Mouse (Mus musculus) neural tube, embryonic 13.5 days (tissue): Measurements from ENCODE around the gene Gm44511. TPM values are rescaled to one million over a fixed set of nuclear protein-coding genes. Genes with fewer than 3 reads are reported as not detected.
"Not testable (repeated sequence)": the region's sequence is repeated elsewhere in the genome, so short reads cannot be mapped to it uniquely, and the experiment has no call there.

ENCODE experiments used
- ATAC-seq: fragments of 200-750 bp; cut with Nextera tagmentation; 2 replicates; pipeline ENCODE4 v1.8.0; 2017; ENCODE audit warnings: low read depth, mild to moderate bottlenecking, moderate TSS enrichment, moderate library complexity
- H3K27ac ChIP-seq: fragments of 300-500 bp; sonication (generic); replicated peaks from 2 replicates; pipeline ENCODE4 v1.5.1; 2015; ENCODE audit warnings: moderate library complexity, mild to moderate bottlenecking, inconsistent platforms
- H3K27me3 ChIP-seq: fragments of 300-500 bp; sonication (generic); 2 replicates; pipeline ENCODE4 v1.6.1; 2015; ENCODE audit warnings: mild to moderate bottlenecking, inconsistent platforms
- H3K36me3 ChIP-seq: fragments of 300-500 bp; sonication (generic); 2 replicates; pipeline ENCODE4 v1.6.1; 2015; ENCODE audit warnings: mild to moderate bottlenecking, inconsistent platforms
- H3K4me1 ChIP-seq: fragments of 300-500 bp; sonication (generic); replicated peaks from 2 replicates; pipeline ENCODE4 v1.6.1; 2015; ENCODE audit warnings: inconsistent platforms
- H3K4me2 ChIP-seq: fragments of 300-500 bp; sonication (generic); 2 replicates; pipeline ENCODE4 v1.6.1; 2015; ENCODE audit warnings: inconsistent platforms, mild to moderate bottlenecking, moderate library complexity
- H3K4me3 ChIP-seq: fragments of 300-500 bp; sonication (generic); 2 replicates; pipeline ENCODE4 v1.5.1; 2015; ENCODE audit warnings: mild to moderate bottlenecking, inconsistent platforms
- H3K9ac ChIP-seq: fragments of 300-500 bp; sonication (generic); 2 replicates; pipeline ENCODE4 v1.6.1; 2015; ENCODE audit warnings: moderate library complexity, mild to moderate bottlenecking, inconsistent platforms
- H3K9me3 ChIP-seq: fragments of 300-500 bp; sonication (generic); 2 replicates; pipeline ENCODE4 v1.6.1; 2016; ENCODE audit warnings: inconsistent platforms
- WGBS: fragments of 180-500 bp; shearing (Covaris S2); methylation state at CpG from one replicate; pipeline ENCODE4 v1.1.7; 2015; 5-methylcytosine and 5-hydroxymethylcytosine counted together
- polyA plus RNA-seq: library from polyadenylated mRNA; unstranded; fragments of >200 nt; fragmentation: Nextera tagmentation; extraction: Ambion mirVana; gene quantifications from 2 replicates; pipeline ENCODE4 v1.2.1, GENCODE M21; 2015

Gene Gm44511
- polyA plus RNA-seq, 1 experiment from 2014 or later, result not detected

DNA sequence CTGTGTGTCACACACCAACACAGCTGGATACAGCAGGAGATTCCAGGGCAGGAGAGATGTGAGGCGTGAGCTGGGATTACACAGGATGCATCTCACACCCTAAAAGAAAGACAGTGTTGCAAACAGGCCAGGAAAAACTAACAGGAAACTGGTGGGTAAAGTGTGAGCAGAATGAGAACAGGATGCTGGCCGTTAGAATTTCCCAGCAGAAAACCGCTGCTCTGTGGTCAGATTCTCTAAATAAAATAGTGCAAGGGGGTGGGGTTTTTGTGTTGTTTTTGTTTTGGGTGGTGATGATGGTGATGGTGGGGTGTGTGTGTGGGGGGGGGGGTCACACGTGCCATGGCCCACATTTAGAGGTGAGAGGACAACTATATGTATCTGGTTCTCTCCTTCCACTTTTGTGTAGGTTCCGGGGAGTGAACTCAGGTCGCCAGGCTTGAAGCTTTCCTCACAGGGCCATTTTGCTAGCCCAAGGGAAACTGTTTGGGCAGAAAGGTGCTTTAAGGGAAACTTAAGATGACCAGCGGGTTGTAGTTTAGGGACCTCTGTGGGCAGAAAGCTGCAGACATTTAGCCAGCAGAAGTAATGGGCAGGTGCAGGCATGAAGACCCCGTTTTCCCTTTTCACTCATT, 29.7 kb downstream of the Gm44511 start:
- H3K27me3 ChIP-seq, result no peaks in the 10 kb centered on the region
- no peak overlapping the region for H3K4me2 ChIP-seq
- H3K27ac ChIP-seq, result no peak overlapping the region
- no peaks in the 10 kb centered on the region for H3K9me3 ChIP-seq
- 79% methylated on average over 8 of the region's 8 CpGs for WGBS
- H3K4me1 ChIP-seq, result peaks cover 14% of the 10 kb centered on the region
- no peak overlapping the region for H3K4me3 ChIP-seq
- ATAC-seq, result no peak
- H3K36me3 ChIP-seq, result no peaks in the 10 kb centered on the region
- H3K9ac ChIP-seq, result no peak overlapping the region

DNA sequence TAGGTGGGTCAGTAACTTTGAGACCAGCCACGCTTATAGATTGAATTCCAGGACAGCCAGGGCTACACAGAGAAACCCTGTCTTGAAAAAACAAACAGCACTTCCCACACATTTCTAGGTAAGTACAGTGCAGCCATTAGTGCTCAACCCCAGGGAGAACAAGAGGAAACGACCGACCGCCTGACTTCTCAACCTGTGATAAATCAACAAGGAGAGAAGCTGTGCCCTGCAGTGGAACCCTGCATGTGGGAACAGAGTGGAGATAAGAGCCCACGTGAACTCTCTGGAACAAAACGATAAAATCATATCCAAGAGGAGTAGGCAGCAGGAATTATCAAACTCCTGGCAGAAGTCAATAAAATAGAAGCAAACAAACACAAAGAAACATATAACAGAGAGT, 32.4 kb downstream of the Gm44511 start:
- no peak overlapping the region for H3K4me2 ChIP-seq
- no peaks in the 10 kb centered on the region for H3K36me3 ChIP-seq
- H3K4me1 ChIP-seq, result peaks cover 11% of the 10 kb centered on the region
- H3K9me3 ChIP-seq, result no peaks in the 10 kb centered on the region
- no peak overlapping the region for H3K4me3 ChIP-seq
- no peak for ATAC-seq
- no peak overlapping the region for H3K27ac ChIP-seq
- no peaks in the 10 kb centered on the region for H3K27me3 ChIP-seq
- H3K9ac ChIP-seq, result no peak overlapping the region
- WGBS, result 55% methylated on average over 6 of the region's 6 CpGs

DNA sequence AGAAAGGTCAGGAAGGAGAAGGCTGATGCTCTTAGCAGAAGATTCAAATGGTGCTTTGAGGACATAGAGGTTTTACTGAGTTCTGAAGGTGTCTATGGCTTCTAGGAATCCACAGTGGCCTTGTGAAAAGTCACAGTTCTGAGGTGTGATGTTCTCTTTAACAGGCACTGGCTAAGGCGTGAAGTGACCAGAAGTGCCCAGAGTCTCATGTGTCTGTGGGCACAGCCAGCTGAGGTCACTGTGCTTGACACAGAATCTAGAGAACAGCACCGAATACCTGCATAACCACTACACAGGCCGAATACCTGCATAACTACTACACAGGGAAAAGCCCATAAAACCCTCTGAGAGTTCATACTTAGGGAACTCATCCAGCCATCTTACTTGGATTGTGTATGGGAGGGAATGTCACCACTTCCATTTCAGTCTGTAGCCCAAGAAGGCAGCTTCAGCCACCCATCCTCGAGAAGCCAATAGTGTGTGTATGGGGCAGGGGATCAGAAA, 35.6 kb downstream of the Gm44511 start:
- H3K4me2 ChIP-seq, H3K36me3 ChIP-seq, H3K9ac ChIP-seq, H3K9me3 ChIP-seq, H3K4me1 ChIP-seq, H3K4me3 ChIP-seq, H3K27me3 ChIP-seq, H3K27ac ChIP-seq, ATAC-seq: not testable (repeated sequence)
- 87% methylated on average over 4 of the region's 4 CpGs for WGBS

DNA sequence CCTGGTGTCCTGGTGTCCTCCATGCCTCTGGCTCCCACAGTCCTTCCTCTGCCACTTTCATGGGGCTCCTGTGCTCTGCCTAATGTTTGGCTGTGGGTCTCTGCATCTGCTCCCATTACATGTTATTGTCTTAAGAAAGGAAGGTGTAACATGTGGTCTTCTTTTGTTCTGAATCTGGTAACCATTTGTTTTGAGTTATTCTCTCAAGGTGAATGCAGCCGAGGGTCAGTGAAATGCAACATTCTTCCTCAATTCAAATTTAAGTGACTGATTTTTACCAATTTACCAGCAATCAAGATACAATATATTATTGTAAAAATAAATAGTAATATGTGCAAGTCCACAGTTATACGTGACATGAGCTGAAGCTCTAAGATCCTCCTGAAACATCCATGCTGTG, 37.0 kb downstream of the Gm44511 start, which contains the start of gene Klrb1c:
Gene Klrb1c, minus strand, starts transcription at position 101 of the 400 bp plus-strand sequence.
- H3K4me3 ChIP-seq, result no peak within 1 kb of the TSS
- H3K27ac ChIP-seq, result no peak within 1 kb of the TSS
- WGBS, result 89% methylated on average over 2 of the region's 2 CpGs
- no peak within 1 kb of the TSS for H3K4me2 ChIP-seq
- ATAC-seq, result no peak
- H3K4me1 ChIP-seq, result no peaks in the 10 kb centered on the region
- H3K9ac ChIP-seq, result no peak within 1 kb of the TSS
- no peaks in the 10 kb centered on the region for H3K27me3 ChIP-seq
- H3K36me3 ChIP-seq, result no peaks in the 10 kb centered on the region
- no peaks in the 10 kb centered on the region for H3K9me3 ChIP-seq

DNA sequence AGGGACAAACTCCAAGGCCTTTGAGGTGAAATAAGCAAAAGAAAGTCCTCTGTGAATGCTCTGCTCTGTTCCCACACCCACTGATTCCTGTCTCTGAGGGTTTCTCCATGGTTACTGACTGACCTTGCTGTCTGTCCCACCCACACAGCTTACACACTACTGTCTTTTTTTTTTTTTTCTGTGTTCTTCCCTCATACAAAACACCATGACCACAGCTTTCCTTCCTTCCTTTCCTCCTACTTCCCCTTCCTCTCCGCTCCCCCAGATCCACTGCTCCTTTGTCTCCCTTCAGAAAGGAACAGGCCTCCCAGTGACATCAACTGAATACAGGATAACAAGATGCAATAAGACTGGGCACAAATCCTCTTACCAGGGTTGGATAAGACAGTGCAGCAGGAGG, 37.6 kb downstream of the Gm44511 start:
- ATAC-seq, result no peak
- H3K9ac ChIP-seq, result no peak overlapping the region
- H3K4me2 ChIP-seq, result no peak overlapping the region
- no peaks in the 10 kb centered on the region for H3K27me3 ChIP-seq
- H3K27ac ChIP-seq, result no peak overlapping the region
- no peak overlapping the region for H3K4me3 ChIP-seq
- no peaks in the 10 kb centered on the region for H3K9me3 ChIP-seq
- no peaks in the 10 kb centered on the region for H3K36me3 ChIP-seq
- 73% methylated on average over 1 of the region's 1 CpGs for WGBS
- no peaks in the 10 kb centered on the region for H3K4me1 ChIP-seq

DNA sequence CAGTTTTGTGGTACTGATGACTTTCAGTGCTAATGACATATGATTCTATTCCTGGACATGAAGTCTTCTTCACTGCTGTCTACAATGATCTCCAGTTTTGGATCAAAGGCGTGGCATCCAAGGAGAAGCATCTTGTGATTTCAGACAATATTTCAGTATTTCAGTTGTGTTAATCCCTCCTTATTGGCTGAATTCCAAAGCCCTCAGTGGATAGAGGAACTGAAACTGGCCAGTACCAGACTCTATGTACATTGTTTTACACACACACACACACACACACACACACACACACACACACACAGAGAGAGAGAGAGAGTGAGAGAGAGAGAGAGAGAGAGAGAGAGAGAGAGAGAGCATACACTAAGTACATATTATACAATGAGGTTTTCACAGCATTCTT, 39.7 kb downstream of the Gm44511 start:
- H3K9ac ChIP-seq, H3K4me1 ChIP-seq, H3K4me3 ChIP-seq, H3K4me2 ChIP-seq, ATAC-seq, H3K27ac ChIP-seq, H3K27me3 ChIP-seq, H3K36me3 ChIP-seq, H3K9me3 ChIP-seq: not testable (repeated sequence)
- WGBS, result 90% methylated on average over 1 of the region's 1 CpGs

DNA sequence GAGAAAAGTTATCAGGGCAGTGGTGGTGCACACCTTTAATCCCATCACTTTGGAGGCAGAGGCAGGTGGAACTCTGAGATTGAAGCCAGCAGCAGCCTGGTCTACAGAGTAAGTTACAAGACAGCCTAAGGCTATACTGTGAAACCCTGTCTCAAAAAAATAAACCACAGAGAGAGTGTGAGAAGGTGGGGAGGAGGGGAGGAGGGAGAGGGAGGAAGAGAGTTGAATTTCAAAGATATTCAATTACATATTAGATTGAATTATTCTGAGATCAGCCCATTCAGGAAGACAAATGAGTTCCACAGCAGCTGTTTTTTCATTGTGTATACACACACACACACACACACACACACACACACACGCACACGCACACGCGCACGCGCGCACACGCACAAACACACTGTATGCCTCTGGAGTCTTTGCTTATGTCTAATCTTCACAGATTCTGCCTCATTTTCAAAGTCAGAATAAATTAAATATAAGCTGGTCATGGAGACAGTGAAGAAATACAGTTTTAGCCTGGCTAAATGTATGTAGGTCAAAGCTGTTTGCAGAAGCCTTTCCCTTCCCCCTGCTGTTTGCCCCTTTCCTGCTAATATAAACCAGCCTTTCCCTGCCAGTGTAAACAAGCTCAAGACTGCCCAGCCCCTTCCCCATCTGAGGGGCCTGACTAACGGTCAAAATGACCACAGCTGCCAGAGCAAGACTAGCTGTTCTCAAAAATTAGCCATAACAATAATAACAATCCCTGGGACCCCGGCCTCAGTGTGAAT, 56.4 kb downstream of the Gm44511 start:
- Histone ChIP-seq H3K4me2 (no peak overlapping the region), H3K27me3 (no peaks in the 10 kb centered on the region), H3K9me3 (no peaks in the 10 kb centered on the region), H3K9ac (no peak overlapping the region), H3K4me1 (0 out of 2 replicates have a peak, but pooled peaks cover 4% of the 10 kb centered on the region), H3K27ac (no peak overlapping the region), H3K36me3 (no peaks in the 10 kb centered on the region), H3K4me3 (no peak overlapping the region)
- ATAC-seq, result no peak
- 74% methylated on average over 10 of the region's 10 CpGs for WGBS

DNA sequence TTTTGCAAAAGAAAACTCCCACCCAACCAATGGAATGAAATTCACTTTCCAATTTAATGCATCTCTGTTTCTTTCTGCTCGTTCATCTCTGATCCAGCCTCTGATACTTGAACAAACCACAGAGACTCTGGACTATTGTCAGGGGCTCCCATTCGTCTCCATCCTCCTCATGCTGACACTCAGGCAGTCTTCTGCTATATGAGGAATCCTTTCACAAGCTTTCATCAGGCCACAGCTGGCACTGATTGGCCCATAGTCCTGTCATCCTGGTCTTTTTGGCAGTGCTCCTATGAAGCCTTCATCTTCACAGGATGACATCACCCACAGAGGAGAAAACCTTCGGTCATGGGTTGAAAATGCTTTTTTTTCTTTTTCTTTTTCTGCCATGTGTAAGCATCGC, 58.1 kb downstream of the Gm44511 start:
- ATAC-seq, result no peak
- no peak overlapping the region for H3K9ac ChIP-seq
- no peaks in the 10 kb centered on the region for H3K9me3 ChIP-seq
- no peak overlapping the region for H3K4me3 ChIP-seq
- H3K27ac ChIP-seq, result no peak overlapping the region
- no peaks in the 10 kb centered on the region for H3K36me3 ChIP-seq
- no peaks in the 10 kb centered on the region for H3K27me3 ChIP-seq
- no peak overlapping the region for H3K4me2 ChIP-seq
- 73% methylated on average over 4 of the region's 4 CpGs for WGBS
- H3K4me1 ChIP-seq, result 0 out of 2 replicates have a peak, but pooled peaks cover 7% of the 10 kb centered on the region

DNA sequence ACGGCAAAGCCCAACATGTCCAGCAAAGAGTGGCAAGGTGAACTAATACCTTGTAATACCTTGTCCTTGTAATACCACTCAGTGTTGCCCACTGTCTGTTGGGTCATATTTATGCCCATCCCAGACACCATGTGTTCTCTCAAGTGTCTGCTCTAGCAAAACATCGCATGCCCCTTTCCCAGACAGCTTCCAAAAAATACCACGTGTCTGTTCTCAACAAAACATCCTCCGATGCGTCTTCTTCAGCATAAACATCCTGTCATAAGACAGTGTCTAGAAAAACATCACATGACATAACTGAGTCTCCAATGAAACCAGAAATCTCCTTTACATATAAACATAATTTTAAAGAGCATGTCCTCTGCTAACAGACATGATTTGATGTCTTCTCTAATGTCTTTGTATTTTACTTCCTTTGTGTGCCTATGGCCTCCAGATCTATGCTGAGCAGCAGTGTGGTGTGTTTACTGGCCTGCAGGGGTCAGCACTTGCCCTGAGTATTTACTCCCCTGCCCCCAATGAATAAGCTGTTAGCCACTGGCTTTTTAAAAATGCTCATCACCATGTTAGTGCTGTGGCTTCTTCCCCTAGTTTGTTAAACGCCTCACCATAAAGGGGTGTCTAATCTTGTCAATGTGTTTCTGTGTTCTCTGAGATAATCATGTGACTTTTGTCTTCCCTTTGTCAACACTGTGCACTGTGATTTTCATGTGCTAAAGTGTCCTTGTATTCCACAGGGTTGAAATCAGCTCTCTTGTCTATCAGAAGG, 59.4 kb downstream of the Gm44511 start:
- H3K36me3 ChIP-seq, H3K27me3 ChIP-seq, H3K4me2 ChIP-seq, H3K4me1 ChIP-seq, H3K4me3 ChIP-seq, H3K9ac ChIP-seq, H3K9me3 ChIP-seq: not testable (repeated sequence)
- peak overlapping the region; percentile 34 for H3K27ac ChIP-seq
- WGBS, result 65% methylated on average over 6 of the region's 6 CpGs
- 0 out of 2 replicates have a peak, but pooled peaks have one; percentile 21 for ATAC-seq

DNA sequence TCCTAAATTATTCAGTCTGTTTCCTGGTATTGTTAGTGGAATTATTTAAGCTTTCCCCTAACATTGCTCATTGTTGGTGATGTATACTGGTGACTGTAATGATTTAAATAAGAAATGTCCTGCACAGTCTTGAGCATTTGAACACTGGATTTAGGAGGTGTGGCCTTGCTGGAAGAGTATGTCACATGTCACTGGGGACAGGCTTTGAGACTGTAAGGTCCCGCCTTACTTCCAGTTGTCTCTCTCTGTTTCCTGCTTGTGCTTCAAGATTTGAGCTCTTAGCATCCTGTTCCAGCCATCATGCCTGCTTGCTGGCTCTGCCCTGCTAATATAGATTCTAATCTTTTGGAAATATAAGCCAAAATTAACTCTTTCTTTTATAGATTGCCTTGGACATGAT, 60.9 kb downstream of the Gm44511 start:
- Histone ChIP-seq H3K27me3 (no peaks in the 10 kb centered on the region), H3K9ac (no peak overlapping the region), H3K4me3 (no peak overlapping the region), H3K36me3 (no peaks in the 10 kb centered on the region), H3K4me2 (no peak overlapping the region), H3K9me3 (no peaks in the 10 kb centered on the region), H3K4me1 (peaks cover 13% of the 10 kb centered on the region; the same call in 1 of the 2 replicates), H3K27ac (no peak overlapping the region)
- ATAC-seq, result no peak
- 81% methylated on average over 1 of the region's 1 CpGs for WGBS

DNA sequence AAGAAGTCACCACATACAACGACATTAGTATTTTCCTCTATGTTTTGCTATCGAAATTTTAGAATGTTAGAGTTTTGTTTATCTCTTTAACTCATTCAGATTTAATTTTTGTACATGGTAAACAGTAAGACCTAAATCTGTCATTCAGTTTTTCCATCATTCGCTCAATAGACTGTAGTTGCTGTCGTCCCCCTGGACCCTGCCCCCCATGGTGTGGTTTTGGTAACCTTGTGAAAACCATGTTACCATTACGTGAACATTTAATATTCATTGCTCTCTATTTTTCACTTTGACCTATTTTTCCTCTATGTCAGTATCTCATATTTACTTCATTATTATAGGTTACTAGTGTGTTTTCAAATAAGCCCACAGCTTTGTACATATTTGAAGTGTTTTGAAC, 61.5 kb downstream of the Gm44511 start:
- Histone ChIP-seq H3K27ac (peak overlapping the region; percentile 73), H3K27me3 (no peaks in the 10 kb centered on the region), H3K4me1 (peaks cover 14% of the 10 kb centered on the region), H3K4me3 (peak overlapping the region; percentile 52), H3K36me3 (no peaks in the 10 kb centered on the region), H3K9ac (peak overlapping the region; percentile 63), H3K4me2 (peak overlapping the region; percentile 66), H3K9me3 (no peaks in the 10 kb centered on the region)
- WGBS, result 17% methylated on average over 5 of the region's 5 CpGs
- ATAC-seq, result no peak
